Mouse (Mus musculus) 3T3-L1 (cell line): ENCODE measurements around the gene Zfp512b.

Source experiments
- DNase-seq: peaks from one replicate; pipeline ENCODE4 v3.0.0-alpha.2; 2015; ENCODE audit warnings: low read depth, low spot score

The Zfp512b gene

DNA sequence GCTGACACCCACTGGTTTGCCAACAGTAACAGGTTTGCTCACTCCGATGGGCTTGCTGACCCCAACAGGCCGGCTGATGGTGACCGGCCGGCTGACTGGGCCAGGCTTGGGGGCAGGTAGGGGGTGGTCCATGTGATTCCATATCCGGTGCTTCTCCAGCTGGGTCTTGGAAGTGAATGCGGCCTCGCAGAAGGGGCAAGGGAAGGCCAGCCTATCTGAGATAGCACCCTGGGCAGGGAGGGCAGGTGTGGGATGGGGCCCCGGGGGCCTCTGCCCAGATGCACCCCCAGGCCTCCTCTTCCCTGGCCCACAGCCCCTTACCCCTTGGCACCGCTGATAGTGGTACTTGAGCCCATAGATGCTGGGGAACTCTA lies 2.9 kb downstream of the Zfp512b start:
- DNase-seq = no peak

GRCm38 (mm10) chr2:181589011-181589731 lies 3.4 kb downstream of the Zfp512b start:
- DNase-seq = no peak

DNA sequence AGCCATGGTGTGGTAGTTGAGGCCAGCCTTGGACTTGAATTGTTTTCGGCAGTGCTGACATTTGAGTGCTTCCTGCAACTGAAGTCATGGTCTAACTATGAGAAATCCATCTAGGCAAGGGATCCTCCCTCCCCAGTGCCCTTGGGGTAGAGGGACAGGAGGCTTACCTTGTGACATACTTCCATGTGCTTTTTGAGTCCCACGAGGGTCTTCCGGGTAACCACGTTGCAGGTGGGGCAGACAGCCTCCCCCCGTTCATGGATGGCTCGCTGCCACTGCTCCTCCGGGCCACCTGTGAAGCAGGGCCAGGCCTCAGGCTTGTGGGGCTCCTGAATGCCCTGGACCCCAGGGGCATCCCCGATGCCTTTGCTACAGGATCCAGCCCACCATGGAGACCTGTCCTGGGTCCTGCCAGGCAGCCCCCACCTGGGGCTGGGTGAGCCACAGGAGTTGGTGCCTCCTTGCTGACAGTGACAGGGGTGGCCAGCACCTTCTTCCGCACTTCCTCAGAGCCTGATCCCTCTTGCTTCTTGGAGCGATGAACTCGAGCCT lies 4.3 kb downstream of the Zfp512b start:
- DNase-seq = no peak

- DNase-seq = no peak
Measured at GRCm38 (mm10) chr2:181587796-181588195, 4.8 kb downstream of the Zfp512b start.

DNA sequence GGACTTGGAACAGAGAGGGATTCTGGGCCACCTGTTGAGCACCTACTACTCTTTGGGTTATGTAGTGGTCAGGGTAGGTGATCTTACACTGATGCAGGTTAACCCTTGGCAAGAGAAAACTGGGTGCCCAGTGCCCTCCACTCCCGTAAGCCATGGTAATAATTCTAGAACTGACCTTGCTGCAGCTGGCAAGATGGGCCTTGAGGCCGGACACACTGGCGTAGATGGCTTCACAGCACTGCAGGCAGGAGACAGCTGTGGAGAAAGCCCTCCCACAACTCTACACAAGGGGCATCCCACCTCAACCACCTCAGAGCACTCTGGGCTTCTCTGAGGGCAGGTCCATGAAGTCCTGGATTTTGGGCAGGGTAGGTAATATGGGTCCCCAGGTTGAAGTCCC lies 6.5 kb downstream of the Zfp512b start:
- DNase-seq = no peak

DNA sequence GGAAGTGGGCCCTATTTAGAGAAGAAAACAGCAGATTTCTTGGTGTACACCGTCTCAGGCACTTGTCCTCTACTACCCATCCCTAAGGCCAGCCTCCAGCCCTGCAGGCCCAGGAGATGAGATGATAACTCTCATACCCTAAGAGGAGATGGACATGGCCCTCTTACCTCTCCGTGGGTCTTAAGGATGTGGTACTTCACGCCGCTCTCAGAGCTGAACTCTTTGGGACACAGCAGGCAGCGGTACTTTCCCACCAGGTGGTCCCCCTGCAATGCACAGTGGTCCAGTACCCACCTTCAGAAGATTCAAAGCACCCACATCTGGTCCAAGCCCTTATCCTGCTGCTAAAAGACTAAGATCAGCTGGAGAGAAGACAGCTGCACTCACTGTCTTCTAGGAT lies 7.1 kb downstream of the Zfp512b start:
- no peak for DNase-seq

GRCm38 (mm10) chr2:181584411-181584942 lies 8.1 kb downstream of the Zfp512b start, which contains the start of gene Uckl1:
TSS of gene Uckl1 (minus strand) at chr2:181584892.
- DNase-seq = no peak

DNA sequence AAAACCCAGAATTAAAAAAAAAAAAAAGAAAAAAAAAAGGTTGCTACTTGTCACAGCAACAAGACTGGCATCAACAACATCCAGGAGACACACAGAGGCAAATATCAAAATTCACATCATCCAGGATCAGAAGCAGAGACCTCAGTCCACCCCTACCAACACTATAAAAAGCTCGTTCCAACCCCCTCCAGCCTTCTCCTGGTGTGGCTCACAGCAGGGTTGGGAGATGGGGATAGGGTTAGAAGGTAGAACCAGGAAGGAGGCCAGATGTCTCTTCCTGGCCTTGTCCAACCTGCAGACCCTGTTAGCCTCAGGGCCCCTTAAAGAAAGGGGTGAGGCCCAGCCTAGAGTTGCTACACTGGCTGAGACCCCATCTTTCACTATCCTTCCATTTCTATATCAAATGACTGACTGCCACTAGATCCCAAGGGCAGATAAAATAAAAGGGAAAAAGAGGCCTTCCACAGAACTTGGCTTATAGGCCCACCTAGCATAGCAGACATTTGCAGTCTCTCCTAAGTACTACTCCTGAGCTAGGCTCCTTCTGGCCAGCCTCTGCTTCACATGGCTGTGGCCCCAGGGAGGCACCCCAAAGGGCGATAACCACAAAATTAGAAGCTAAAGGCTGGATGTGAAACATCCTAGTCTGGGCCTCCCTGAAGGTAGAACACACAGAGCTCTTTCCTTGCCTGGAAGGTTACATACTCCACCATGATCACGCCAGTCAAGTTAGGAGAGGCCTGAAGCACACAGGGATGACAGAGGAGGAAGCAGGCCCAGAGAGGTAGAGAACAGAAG lies 8.9 kb downstream of the Zfp512b start:
- DNase-seq = no peak

GRCm38 (mm10) chr2:181582939-181583338 lies 9.7 kb downstream of the Zfp512b start:
- no peak for DNase-seq

GRCm38 (mm10) chr2:181582358-181582757 lies 10.2 kb downstream of the Zfp512b start:
- no peak for DNase-seq

GRCm38 (mm10) chr2:181581402-181582120 lies 11.0 kb downstream of the Zfp512b start:
- DNase-seq = peak; percentile 85

DNA sequence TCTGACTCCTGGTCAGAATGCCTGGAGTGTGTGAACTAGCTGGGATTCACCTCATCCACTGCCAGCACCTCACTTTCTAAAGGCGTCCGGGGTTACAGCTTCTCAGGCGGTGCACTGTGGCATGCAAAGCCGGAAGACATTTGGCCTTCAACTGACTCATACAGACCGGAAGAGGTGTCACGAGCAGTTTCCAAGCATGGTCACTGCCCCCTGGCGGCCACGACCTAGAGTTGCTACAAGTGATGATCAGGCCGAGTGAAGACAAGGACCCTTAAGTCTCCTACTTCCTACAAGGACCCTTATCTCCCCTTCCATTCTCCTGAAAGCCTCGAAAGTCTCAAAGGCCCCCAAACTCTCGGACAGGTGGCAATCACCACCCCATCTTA lies 11.6 kb downstream of the Zfp512b start:
- peak; percentile 98 for DNase-seq

- no peak for DNase-seq
Measured at GRCm38 (mm10) chr2:181580131-181580772, 12.4 kb downstream of the Zfp512b start.

- DNase-seq = no peak
Measured at GRCm38 (mm10) chr2:181579681-181580080, 12.9 kb downstream of the Zfp512b start.

GRCm38 (mm10) chr2:181578790-181579618 lies 13.6 kb downstream of the Zfp512b start:
- no peak for DNase-seq

DNA sequence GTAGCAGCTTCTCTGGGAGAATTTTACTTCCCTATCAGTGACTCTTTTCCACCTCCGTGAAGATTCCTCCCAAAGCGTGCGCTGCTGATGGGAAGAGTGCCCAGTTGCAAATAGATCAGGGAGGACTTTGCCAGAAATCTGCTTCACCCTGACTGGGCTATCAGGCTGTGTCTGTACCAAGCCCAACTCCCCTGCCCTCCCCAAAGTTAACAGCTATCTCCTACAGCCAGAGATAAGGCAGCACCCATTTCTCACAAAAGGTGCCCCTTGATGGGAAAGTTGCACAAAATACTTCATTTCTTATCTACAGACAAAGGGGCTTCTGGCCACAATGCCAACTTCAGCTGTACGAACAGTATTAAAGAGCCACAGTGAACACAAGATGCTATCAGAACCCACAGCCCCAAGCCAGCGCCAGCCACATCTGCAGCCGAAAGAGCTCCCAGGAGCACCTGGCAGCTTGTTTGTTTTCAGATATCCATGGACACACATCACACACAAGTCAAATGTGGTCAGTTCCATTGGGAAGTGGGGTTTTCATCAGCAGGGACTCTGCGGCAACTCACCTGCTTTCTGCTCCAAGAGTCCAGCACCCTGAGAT lies 14.5 kb downstream of the Zfp512b start:
- no peak for DNase-seq

GRCm38 (mm10) chr2:181577126-181577525 lies 15.5 kb downstream of the Zfp512b start:
- DNase-seq = no peak

DNA sequence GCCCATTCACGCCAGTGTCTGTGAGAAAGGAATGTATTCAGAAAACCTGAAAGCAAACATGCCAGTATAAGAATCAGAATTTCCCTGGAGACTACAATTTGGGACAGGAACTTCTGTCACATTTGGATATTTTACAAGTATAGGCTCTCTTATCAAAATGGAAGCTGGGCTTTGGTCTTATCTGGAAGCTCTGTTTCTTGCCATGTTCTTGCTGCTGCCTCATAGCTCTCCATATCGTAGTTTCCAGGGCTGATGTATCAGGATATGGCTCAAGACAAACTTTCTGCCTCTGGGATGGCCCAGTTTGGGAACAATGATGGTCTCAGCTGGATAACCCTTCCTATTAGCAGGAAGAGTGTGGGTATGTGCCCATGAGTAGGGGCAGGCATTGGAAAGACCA lies 16.0 kb downstream of the Zfp512b start:
- no peak for DNase-seq

DNA sequence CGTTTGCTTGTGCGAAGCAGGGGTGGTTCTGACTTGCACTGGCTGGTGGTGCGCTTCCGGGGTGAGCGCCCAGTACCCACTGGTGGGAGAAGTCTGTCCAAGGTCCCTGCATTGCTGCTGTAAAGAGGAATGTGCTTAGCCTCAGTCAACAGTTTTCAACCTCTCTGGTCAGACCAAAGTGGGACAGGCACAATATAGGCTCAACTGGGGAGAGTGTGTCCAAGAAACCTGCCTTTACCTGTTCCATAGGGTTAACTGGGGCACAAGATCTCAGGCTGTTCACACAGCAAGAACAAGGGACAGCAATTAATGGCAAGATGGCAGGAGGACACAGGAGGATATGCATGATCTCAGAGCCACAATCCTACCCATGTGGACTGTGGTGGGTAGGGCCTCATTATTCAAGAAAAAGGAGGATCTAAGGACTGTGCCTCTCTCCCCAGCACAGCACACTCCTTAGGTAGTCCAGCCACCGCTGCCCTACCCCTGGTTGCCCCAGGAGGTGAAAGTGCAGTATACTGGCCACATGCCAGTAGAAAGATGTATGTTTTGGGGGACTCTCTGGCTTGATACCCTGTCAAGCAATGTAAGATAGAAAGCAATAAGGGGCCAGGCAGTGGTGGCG lies 17.6 kb downstream of the Zfp512b start:
- DNase-seq = no peak

- no peak for DNase-seq
Measured at GRCm38 (mm10) chr2:181573961-181574360, 18.6 kb downstream of the Zfp512b start.
